Mouse (Mus musculus): ENCODE results near the gene Tmem151b.
A peak's percentile ranks its signal among the peaks of the same experiment; 100 is the strongest.

Gene Tmem151b

DNA sequence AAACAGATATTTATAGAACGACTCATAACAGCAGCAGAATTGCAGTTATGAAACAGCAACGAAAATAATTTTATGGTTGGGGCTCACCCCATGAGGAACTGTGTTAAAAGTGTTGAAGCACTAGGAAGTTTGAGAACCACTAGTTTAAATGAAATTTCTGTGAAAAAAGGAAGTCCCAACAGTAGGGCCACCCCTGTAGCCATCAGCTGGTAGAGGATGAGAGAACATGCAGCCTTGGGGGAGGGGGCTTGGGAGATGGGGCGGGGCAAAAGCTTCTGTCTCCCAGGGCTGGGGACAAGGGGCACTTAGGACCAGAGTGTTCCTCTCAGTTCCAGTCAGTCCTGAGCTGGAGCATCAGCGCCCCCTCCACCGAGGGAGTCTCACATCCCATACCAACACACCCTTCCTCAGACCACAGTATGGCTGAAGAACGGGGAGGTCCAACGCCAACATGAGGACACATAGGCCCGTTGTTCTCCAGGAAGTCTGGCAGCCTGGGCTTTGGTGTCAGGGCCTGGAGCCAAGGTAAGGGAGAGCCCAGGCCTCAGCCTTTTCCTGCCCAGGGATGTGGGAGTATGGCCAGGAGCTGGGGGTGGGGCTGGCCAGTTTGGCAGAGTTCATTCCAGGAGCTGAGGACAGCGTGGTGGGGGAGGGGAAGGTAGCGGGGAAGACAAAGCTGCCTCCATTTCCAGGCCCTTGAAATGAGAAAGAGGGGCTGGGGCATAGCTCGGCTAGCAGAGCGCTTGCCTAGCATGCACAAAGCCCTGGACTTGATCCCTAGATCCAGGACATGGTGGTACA lies 34.8 kb upstream of the Tmem151b start:
- no peak for DNase-seq (ENCODE audit: low read depth)

DNA sequence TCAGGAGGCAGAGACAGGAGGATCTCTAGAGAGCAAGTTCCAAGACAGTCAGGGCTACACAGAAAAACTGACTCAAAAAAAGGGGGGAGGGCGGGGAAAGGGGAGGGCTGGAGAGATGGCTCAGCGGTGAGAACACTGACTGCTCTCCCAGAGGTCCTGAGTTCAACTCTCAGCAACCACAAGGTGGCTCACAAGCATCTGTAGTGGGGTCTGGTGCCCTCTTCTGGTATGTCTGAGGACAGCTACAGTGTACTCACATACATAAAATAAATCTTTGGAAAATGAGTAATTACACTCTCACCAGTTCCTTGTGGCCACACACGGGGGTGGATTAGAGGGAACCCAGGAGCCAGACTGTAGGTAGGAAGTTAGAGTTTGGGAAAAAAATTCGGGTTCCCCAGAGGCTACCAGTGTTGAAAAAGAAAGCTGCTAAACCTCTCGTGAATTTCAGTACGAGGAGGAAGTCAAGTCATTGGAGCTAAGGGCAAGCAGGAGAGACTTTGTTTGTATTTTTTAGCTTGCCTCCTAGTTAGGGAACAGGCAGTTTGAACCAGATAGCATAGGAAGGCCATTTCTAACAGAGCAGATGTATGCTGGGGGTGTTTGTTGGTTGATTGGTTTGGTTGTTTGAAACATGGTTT lies 33.4 kb upstream of the Tmem151b start:
- no peak for DNase-seq (ENCODE audit: low read depth)

DNA sequence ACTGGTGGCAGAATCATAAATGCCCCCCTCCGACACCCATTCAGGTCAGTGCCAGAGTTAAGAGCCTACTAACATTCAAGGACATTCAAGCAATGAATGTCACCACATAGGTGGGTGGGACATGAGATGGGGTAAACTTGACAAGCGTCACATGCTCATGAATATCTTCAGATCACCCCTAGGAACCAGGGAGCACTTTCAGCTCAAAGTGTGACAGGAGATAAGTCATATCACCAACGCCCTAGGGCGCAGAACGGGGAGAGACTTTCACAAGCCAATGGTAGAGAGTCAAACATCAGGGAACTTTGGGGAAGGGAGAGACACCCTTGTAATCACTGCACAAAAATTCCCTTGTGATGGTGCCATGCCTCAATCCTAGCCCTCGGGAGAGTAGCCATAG lies 32.7 kb upstream of the Tmem151b start:
- DNase-seq (ENCODE audit: low read depth): no peak

DNA sequence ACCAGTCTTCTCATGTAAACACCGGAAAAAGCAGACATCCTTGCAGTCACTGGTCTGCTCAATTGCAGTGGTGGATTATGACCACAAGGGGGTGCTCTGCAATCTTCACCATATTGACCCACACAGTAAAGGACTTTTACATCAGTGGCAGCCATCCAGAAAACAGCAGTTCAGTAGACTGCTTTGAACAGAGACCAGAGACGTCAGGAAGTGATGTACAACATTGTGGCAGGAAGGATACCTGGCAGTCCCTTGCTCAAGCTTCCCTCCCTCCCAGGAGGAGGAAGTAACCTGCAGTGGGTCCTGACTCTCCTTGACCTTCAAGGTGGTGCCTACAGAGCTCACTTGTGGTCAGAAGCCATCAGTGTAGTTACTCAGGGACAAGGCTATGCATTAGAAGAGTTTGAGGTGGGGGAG lies 32.1 kb upstream of the Tmem151b start:
- DNase-seq (ENCODE audit: low read depth): peak; percentile 89

DNA sequence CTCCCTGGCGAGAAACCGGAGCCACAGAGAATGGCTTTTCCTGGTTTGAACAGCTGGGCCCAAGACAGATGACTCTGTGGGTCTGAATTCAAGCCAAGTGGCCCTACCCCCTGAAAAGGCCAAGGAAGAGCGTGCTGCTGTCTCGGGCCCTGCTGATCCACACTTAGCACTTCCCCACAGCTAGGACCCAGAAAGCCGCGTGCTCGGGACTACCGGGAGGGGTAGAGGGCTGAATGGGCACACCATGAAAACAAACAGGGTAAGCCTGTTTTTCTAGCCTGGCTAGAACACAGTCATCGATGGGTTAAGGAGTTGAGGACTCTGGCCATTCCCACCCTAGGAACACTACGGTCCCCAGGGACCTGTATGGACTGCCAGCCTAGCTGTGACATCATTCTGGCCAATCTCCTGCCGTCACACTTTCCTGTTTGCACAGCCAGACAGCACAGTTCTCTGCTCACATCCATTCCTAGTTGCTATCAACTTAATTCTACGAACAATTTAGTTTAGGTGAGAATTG lies 31.5 kb upstream of the Tmem151b start:
- no peak for DNase-seq (ENCODE audit: low read depth)

DNA sequence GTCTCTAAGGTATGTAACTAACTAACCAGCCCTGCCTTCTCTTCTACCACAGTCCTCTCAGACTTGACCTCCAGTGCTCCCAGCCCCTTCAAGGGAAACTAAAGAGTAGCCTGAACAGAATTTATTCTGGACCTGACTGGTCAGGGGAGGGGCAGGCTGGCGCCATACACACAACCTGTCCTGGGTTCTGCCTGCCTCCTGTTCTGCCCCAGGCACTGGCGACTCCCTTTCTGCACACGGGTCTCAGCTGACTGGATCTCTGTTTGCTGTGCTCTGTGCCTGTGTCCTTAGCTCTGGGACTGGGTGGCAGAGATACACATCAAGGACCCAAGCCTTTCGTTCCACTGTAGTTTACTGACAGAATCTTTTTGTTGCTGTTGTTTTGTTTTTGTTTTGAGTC lies 30.1 kb upstream of the Tmem151b start:
- DNase-seq (ENCODE audit: low read depth): no peak

DNA sequence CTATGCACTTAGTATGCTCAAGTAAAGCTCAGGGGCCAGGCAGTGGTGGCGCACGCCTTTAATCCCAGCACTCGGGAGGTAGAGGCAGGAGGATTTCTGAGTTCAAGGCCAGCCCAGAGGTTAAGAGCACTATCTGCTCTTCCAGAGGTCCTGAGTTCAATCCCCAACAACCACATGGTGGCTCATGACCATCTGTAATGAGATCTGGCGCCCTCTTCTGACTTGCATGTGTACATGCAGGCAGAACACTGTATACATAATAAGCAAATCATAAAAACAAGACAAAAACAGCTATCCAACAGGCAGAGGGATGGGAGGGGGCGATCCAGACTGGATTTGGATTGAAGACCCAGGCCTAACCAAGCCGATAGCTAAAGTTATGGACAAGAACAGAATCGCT lies 29.4 kb upstream of the Tmem151b start:
- DNase-seq (ENCODE audit: low read depth): no peak

DNA sequence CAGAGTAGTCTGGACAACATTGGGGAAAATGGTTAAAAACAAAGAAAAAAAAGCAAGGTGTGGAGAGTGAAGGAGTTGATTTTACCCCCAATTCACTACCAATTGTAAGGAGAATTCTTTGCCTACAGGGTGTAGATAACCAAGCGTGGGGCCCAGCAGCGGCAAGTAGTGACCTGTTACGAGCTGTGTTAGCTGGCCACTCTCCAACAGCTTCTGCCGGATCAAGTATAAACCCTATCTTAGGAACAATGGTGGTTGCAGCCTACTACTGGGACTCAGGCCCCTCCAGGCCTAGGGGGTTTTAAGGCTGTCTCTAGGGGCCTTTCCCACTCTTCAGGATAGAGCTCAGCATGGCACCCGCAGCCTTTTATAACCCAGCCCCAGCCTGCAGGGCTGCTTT lies 28.8 kb upstream of the Tmem151b start:
- no peak for DNase-seq (ENCODE audit: low read depth)

DNA sequence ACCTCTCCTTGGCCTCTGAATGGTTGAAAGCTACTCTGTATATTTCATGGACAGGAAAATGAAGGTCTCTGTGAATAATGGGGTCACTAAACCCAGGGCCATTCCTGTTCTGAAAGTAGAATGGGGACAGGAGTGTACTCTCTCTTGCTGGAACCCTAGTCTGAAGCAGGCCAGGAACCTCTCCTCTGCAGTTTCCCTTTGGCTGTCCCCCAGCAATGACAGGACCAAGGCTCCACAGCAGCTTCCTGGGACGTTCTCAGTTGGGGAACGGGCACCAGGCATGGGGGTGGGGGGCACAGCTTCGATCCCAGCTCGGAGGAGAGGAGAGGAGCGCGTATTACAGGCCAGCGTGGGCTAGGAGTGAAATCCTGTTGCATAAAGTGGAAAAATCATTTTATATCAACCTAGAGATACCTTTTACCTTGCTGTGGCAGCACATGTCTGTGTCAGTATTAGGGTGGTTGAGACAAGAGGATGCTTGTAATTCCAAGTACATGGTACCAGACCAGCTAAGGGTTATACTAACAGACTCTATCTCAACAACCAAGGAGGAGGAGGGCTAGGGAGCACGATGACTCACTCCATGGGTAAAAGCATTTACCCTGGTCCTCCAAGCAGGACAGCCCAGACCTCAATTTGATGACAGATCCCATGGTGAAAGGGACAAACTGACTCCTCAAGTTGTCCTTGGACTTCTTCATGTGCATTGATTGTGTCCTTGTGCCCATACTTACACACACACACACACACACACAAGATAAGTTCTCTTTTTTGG lies 25.8 kb upstream of the Tmem151b start:
- DNase-seq (ENCODE audit: low read depth): no peak

DNA sequence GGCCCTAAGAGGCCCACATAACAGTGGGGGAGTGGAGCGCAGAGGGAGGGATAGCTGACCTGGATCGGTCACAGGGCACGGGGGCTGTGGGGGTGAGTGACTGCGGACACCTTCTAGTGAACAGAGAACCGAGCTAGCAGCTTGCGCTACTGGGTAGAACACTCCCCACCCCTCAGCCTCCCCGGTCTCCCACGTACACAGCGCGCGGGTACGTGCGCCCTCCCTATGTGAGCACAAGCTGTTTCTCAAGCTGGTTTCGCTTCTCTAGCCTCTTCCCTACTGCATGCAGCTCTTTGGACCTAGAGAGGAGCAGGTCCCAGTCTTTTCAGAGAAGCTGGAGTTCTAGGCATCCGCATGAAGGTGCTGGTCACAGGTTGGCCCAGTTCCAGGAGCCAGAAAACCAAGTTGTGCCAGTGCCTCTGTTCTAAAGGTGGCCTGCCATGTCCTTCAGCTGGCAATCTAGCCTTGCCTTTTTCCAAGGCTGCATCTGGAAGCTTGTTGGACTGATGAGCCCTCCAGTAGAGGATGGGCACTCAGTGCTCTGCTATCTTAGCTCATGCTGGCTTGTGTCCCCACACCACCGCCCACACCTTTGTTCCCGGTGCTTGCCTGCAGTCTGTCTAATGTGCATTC lies 24.8 kb upstream of the Tmem151b start:
- no peak for DNase-seq (ENCODE audit: low read depth)

DNA sequence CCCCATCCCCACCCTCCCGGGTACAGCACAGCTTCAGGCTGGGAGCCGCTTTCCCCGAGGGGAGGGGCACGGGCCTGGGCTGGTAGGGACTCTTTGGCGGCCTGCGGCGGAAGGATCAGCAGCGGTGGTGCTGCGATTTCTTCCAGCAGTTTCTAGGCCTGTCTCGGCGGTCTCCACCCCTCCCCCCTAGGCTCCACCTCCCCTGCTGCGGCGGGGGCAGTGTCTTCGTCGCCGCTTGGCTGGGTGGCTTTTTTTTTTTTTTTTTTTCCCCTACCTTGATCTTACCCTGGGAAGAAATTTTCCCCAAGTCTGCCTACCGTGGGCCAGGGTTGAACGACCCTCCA lies 24.3 kb upstream of the Tmem151b start:
- peak; percentile 89 for DNase-seq (ENCODE audit: low read depth)

DNA sequence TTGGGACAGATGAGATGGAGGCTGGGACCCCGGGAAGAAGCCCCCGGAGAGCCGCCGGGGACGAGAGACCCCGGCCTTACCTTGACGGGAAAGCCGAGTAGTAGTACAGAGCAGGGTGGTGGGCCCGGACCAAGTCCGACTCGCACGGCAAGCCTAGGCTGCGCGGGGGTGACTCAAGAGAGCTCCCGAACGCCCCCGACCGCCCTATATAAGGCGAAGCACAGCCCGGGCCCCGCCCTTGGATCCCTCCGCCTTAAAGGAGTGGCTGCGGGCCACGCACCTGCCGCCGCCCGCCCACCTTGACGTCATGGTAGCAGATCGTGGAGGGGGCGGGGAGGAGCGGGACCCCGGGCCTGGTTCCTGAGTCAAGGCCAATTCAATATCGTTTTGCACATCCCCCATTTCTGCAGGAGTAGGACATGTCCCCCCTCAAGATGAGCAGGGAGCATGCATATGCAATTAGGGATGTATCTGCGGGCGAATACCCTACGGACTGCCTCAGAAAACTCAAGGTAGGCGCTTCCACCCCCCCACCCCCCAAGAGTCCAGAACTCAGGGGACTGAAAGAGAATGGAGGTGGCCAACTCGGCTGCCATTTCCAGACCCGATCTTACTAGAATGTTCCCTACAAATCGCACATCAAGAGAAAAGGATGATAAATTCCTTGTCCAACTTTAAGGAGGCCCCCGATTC lies 23.8 kb upstream of the Tmem151b start, which contains the start of gene Hsp90ab1:
TSS of gene Hsp90ab1 (minus strand) at position 185 of the 693 bp plus-strand sequence.
- DNase-seq (ENCODE audit: low read depth): peak; percentile 94

DNA sequence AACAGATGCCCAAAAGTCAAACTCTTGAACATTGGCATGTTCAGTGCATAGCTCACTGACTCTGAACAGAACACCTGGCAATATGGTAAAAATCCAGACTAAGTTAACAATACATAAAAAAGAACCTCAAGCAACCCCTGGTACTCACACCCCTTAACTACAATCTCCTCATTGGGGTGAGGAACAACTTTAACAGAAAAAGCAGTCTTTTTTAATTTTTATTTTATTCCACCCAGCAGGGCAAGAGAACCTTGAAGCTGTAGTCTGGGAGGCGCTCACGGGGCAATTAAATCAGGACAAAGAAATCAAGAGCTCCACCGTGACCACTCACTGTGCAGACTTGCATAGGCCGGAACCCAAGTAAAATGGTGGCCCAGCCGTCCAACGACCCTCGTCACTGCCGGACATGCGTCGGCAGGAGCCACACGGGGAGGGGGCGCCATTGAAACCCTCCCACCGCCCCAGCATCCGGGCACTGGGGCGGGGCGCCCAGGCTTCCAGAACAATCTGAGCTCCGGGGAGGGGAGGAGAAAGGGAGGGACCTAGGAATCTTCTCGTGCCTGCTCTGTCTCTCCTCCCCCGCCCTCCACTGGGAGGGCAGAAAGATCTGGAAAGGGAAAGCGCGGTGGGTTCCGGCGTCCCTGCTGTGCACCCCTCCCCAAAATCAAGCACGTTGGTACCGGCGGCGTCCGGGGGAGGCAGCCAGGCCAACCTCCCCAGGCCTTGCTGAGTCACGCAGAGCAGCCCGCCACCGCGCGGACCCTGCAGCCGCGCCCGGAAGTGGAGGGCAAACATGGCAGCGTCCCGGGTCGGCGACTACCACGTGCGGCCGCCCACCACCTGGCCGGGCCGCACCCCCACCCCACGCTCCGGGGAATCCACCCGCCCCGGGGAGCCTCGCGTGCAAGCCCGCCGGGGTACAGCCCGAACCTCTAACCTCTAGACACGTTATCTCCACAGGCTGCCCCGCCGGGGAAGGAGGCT lies 22.9 kb upstream of the Tmem151b start:
- no peak for DNase-seq (ENCODE audit: low read depth)

DNA sequence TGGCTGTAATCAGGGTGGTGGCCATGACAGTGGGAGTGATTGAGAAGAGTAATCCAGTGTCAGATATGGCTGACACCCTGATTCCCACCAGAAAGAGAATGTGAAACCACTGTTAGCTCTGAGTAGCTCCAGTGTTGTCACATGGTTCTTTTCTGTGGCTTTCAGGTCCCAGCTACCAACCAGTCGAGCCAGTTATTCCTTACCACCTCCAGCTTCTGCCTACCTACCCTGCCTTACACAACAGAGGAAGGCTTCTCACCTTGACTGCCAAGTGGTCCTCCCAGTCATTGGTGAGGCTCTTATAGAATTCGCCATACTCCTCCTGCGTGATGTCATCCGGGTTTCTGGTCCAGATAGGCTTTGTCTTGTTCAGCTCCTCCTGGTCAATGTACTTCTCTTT lies 20.5 kb upstream of the Tmem151b start:
- DNase-seq (ENCODE audit: low read depth): no peak

DNA sequence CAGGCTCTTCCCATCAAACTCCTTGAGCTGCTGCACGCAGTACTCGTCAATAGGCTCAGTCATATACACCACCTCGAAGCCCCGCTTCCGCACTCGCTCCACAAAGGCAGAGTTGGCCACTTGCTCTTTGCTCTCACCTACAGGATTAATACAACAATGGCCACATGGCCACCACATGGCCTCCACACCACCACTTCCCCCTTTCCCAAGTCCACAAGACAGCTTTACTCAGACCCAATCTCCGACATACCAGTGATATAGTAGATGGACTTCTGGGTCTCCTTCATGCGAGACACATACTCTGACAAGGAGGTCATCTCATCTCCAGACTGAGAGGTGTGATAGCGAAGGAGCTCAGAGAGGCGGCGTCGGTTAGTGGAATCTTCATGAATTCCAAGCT lies 19.5 kb upstream of the Tmem151b start:
- DNase-seq (ENCODE audit: low read depth): no peak

DNA sequence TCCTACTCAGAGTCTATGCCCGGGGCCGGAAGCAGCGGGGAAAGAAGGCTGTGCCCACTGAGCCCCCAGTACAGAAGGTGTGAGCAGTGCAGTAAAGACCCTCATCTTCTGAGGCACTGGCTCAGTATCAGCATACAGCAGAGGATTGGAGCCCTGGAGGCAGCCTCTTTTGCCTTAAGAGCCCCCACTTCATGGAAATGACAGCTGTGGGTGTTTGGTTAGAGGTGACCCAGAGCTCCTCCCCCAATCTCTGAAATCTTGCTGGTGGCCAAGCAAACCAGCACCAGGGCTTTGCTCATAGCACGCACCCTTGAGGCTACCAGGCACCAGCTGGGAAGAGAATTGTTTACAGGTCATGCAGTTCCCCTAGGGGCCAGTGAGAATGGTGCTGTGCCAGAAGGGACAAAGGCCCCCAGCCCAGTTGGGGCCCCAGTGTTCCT lies 17.7 kb upstream of the Tmem151b start:
- DNase-seq (ENCODE audit: low read depth): no peak

DNA sequence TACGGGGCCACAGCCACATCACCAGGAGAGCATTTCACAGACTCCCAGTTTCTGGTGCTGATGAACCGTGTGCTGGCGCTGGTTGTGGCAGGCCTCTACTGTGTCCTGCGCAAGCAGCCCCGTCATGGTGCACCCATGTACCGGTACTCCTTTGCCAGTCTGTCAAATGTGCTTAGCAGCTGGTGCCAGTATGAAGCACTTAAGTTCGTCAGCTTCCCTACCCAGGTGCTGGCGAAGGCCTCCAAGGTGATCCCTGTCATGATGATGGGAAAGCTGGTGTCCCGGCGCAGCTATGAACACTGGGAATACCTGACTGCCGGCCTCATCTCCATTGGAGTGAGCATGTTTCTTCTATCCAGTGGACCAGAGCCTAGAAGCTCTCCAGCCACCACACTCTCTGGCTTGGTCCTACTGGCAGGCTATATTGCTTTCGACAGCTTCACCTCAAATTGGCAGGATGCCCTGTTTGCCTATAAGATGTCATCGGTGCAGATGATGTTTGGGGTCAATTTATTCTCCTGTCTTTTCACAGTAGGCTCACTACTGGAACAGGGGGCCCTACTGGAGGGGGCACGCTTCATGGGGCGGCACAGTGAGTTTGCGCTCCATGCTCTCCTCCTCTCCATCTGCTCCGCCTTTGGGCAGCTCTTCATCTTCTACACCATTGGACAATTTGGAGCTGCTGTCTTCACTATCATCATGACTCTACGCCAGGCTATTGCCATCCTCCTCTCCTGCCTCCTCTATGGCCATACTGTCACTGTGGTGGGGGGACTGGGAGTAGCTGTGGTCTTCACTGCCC lies 17.1 kb upstream of the Tmem151b start:
- DNase-seq (ENCODE audit: low read depth): no peak

DNA sequence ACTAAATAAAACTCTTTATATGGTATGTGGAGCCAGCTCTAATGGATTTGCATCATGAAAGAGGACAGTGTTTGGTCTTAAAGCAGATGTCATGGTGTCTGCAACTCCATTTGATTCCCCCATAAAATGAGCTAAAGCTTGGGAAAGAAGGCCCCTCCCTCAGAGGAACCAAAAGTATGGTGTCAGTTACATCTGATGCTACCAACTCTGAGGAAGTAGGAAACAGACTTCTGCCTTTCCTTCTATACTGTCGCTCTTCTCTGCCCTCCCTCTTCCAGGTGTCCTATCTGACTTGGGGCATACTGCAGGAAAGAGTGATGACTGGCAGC lies 16.5 kb upstream of the Tmem151b start:
- DNase-seq (ENCODE audit: low read depth): no peak

DNA sequence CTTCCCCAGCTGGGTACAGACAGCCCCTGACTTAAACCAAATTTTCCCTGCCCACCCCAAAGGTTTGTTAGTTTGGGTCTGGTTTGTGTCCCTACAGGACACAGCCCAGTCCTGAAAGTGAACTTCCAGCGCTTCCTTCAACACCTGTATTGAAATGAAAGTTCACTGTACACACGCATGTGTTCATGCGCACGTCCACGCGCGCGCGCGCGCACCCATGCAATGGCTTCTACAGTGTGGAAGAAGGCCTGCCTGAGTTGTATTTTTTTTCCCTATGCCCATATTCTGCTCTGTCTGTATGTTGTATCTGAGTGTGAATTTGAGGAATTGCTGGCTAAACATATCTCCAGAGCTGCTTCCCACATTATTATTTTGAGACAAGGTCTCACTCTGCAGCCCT lies 15.6 kb upstream of the Tmem151b start:
- DNase-seq (ENCODE audit: low read depth): no peak
